In genomic region chr14:31410737-31411136, GRCm38 (mm10) we compare ENCODE assay signal across 14 mouse cellular contexts. TPM values are rescaled to one million over a fixed set of nuclear protein-coding genes. Genes with fewer than 3 reads are reported as not detected.
A peak's percentile ranks its signal among the peaks of the same experiment; 100 is the strongest.
DNase-seq lines count a peak whose midpoint lies in the region; ATAC-seq and TF ChIP-seq lines count a peak whose summit lies in the region.
"Had no signal": no experiment of that assay in that cellular context is flagged by ENCODE, and none has a peak within 500 bp of the region (broad histone marks: within the 10 kb centered on the region; RNA-seq: fewer than 3 reads in every experiment).

No protein-coding gene starts in this region.

- ATAC-seq in hindbrain, embryonic 14.5 days (ENCODE audit: low FRiP score), result no peak
- ATAC-seq: midbrain, embryonic 15.5 days had no signal

- H3K36me3 ChIP-seq in heart, adult 2 months (ENCODE audit: control insufficient read depth, insufficient read depth, low read length), result peaks cover 24% of the 10 kb centered on the region
- peaks cover 50 to 85% of the 10 kb centered on the region in 2 experiments for H3K36me3 ChIP-seq in CH12.LX (replicated peaks in 1 of 2; ENCODE audit: control insufficient read depth in 1 of 2, insufficient read depth in 1 of 2, low read length in 1 of 2)
- peaks cover 53% of the 10 kb centered on the region for H3K36me3 ChIP-seq in hindbrain, embryonic 14.5 days (replicated peaks; ENCODE audit: control insufficient read depth, insufficient read depth)
- H3K36me3 ChIP-seq: midbrain, embryonic 15.5 days had no signal

- TF ChIP-seq CTCF in heart, adult 2 months (IDR thresholded peaks at IDR 0.05), result no peak
- TF ChIP-seq CTCF in left cerebral cortex, adult 2 months (IDR thresholded peaks at IDR 0.05), result no peak
- no peak for TF ChIP-seq CTCF in CH12.LX (conservative IDR thresholded peaks at IDR 0.05 in 1 of 2, IDR thresholded peaks at IDR 0.05 in 1 of 2; ENCODE audit: low read depth in 2 of 2, low read length in 2 of 2)

- H3K9me3 ChIP-seq in CH12.LX (replicated peaks; ENCODE audit: low read length), result no peaks in the 10 kb centered on the region
- H3K9me3 ChIP-seq in hindbrain, embryonic 14.5 days (ENCODE audit: control insufficient read depth, low read length), result no peaks in the 10 kb centered on the region
- H3K9me3 ChIP-seq: limb, embryonic 13.5 days; midbrain, embryonic 15.5 days; neural tube, embryonic 12.5 days had no signal

- no peak overlapping the region for H3K9ac ChIP-seq in heart, adult 2 months (ENCODE audit: low read depth, low read length)
- no peak overlapping the region for H3K9ac ChIP-seq in CH12.LX (ENCODE audit: insufficient read depth, low read depth)
- no peak overlapping the region for H3K9ac ChIP-seq in hindbrain, embryonic 14.5 days
- H3K9ac ChIP-seq: limb, embryonic 13.5 days; midbrain, embryonic 15.5 days; neural tube, embryonic 12.5 days had no signal

- TF ChIP-seq POLR2A in heart, adult 2 months (IDR thresholded peaks at IDR 0.05; ENCODE audit: insufficient read depth, low read depth, low read length), result no peak
- TF ChIP-seq POLR2A in CH12.LX (IDR thresholded peaks at IDR 0.05; ENCODE audit: low read depth, low read length), result no peak

- H3K4me2 ChIP-seq in CH12.LX (ENCODE audit: insufficient read depth, low read depth, poor library complexity, severe bottlenecking), result 0 out of 2 replicates have a peak overlapping the region, but pooled peaks have one; percentile 18
- H3K4me2 ChIP-seq in hindbrain, embryonic 14.5 days (replicated peaks), result no peak overlapping the region
- H3K4me2 ChIP-seq: limb, embryonic 13.5 days; midbrain, embryonic 15.5 days; neural tube, embryonic 12.5 days had no signal

- H3K79me2 ChIP-seq in heart, adult 2 months (replicated peaks; ENCODE audit: control insufficient read depth, insufficient read depth, low read length), result no peaks in the 10 kb centered on the region
- peaks cover 87% of the 10 kb centered on the region for H3K79me2 ChIP-seq in CH12.LX (replicated peaks; ENCODE audit: control insufficient read depth, extremely low read depth, insufficient read depth, poor library complexity, severe bottlenecking)

- TF ChIP-seq EP300 in heart, adult 2 months (IDR thresholded peaks at IDR 0.05; ENCODE audit: insufficient read depth, low read depth, low read length), result no peak
- no peak for TF ChIP-seq EP300 in CH12.LX (IDR thresholded peaks at IDR 0.05; ENCODE audit: low read length)

- no peak overlapping the region for H3K4me3 ChIP-seq in heart, adult 2 months
- no peak overlapping the region for H3K4me3 ChIP-seq in left cerebral cortex, adult 2 months
- H3K4me3 ChIP-seq in CH12.LX (replicated peaks in 1 of 3; ENCODE audit: low read depth in 2 of 3, low read length in 2 of 3, poor library complexity in 1 of 3), result peak overlapping the region in 1 of 3 experiments; percentile 32
- no peak overlapping the region for H3K4me3 ChIP-seq in hindbrain, embryonic 14.5 days (replicated peaks; ENCODE audit: low read length)
- H3K4me3 ChIP-seq: limb, embryonic 13.5 days; midbrain, embryonic 15.5 days; neural tube, embryonic 12.5 days had no signal

- H3K27me3 ChIP-seq in heart, adult 2 months (ENCODE audit: control insufficient read depth, insufficient read depth, low read length), result no peaks in the 10 kb centered on the region
- no peaks in the 10 kb centered on the region for H3K27me3 ChIP-seq in CH12.LX (replicated peaks)
- no peaks in the 10 kb centered on the region for H3K27me3 ChIP-seq in hindbrain, embryonic 14.5 days (ENCODE audit: control insufficient read depth, insufficient read depth, low read length)
- H3K27me3 ChIP-seq: limb, embryonic 13.5 days; midbrain, embryonic 15.5 days; neural tube, embryonic 12.5 days had no signal

- H3K4me1 ChIP-seq in heart, adult 2 months (ENCODE audit: control insufficient read depth, insufficient read depth, low read length), result peaks cover 61% of the 10 kb centered on the region
- H3K4me1 ChIP-seq in CH12.LX (ENCODE audit: control insufficient read depth in 1 of 2, insufficient read depth in 2 of 2), result peaks cover 78 to 100% of the 10 kb centered on the region in 2 experiments
- peaks cover 12% of the 10 kb centered on the region for H3K4me1 ChIP-seq in hindbrain, embryonic 14.5 days (replicated peaks; ENCODE audit: control insufficient read depth, insufficient read depth, low read length)

- 64% methylated on average over 4 of the region's 4 CpGs for WGBS in heart, adult 2 months
- WGBS in hindbrain, embryonic 14.5 days, result 95% methylated on average over 4 of the region's 4 CpGs

- in situ Hi-C loops in CH12.LX (cut with MboI; ENCODE audit: low pct_ligation_motif_present, low pct_unique_long_range_greater_than_20kb, low sequenced_read_pairs), result no loop called here

- no peak for TF ChIP-seq RAD21 in CH12.LX (IDR thresholded peaks at IDR 0.05; ENCODE audit: low read depth, low read length)

- intact Hi-C loops in heart, adult 2 months (cut with DNase I), result no loop called here
- intact Hi-C loops in left cerebral cortex, adult 2 months (cut with DNase I), result loop anchor here (2.0 kb wide), 1 partner anchor 18 kb away; no protein-coding TSS in a partner anchor

- dilution Hi-C loops in CH12.LX (cut with MboI; ENCODE audit: extremely low pct_ligation_motif_present, extremely low pct_unique_long_range_greater_than_20kb, low sequenced_read_pairs), result no loop called here

- peak overlapping the region; percentile 36 for H3K27ac ChIP-seq in heart, adult 2 months
- peak overlapping the region; percentile 86 for H3K27ac ChIP-seq in left cerebral cortex, adult 2 months
- peak overlapping the region; percentile 8 for H3K27ac ChIP-seq in CH12.LX (ENCODE audit: insufficient read depth, low read depth)
- H3K27ac ChIP-seq in hindbrain, embryonic 14.5 days, result no peak overlapping the region
- H3K27ac ChIP-seq: limb, embryonic 13.5 days; midbrain, embryonic 15.5 days; neural tube, embryonic 12.5 days had no signal

- DNase-seq in heart, adult 2 months, result no peak
- DNase-seq in heart, adult 11 months, result no peak
- DNase-seq in left cerebral cortex, adult 2 months (ENCODE audit: extremely low spot score in 1 of 2, low spot score in 2 of 2), result peak; percentile 52 to 75
- no peak for DNase-seq in left cerebral cortex, adult 11 months (ENCODE audit: low spot score)
- DNase-seq in CH12.LX (ENCODE audit: extremely low read depth), result peak; percentile 64
- DNase-seq in layer of hippocampus, postnatal 36 days, result peak; percentile 73 to 75
- DNase-seq in hindbrain, embryonic 14.5 days (ENCODE audit: low spot score), result no peak
- DNase-seq in urinary bladder, postnatal 14 days (ENCODE audit: low spot score), result no peak
- DNase-seq: cerebellum, adult 9-11 months; heart, postnatal 10 days; retina, postnatal 1 day had no signal

TF ChIP-seq in CH12.LX, 34 proteins besides CTCF, POLR2A, EP300 and RAD21:
- TF ChIP-seq UBTF (IDR thresholded peaks at IDR 0.05; ENCODE audit: low read depth, low read length) (0 out of 2 replicates have a peak, but pooled peaks have one; percentile 25), SIN3A (IDR thresholded peaks at IDR 0.05; ENCODE audit: low read length) (0 out of 2 replicates have a peak, but pooled peaks have one; percentile 34), USF1 (IDR thresholded peaks at IDR 0.05; ENCODE audit: low read depth, low read length) (no peak), MXI1 (IDR thresholded peaks at IDR 0.05; ENCODE audit: low read depth, low read length) (peak; percentile 52), KAT2A (IDR thresholded peaks at IDR 0.05; ENCODE audit: insufficient replicate concordance, low read length) (no peak), SMC3 (IDR thresholded peaks at IDR 0.05; ENCODE audit: low read depth, low read length) (no peak), JUN (IDR thresholded peaks at IDR 0.05; ENCODE audit: insufficient read depth, low read depth, low read length) (no peak), POLR2AphosphoS2 (IDR thresholded peaks at IDR 0.05; ENCODE audit: low read depth, low read length) (no peak), ZC3H11A (IDR thresholded peaks at IDR 0.05; ENCODE audit: low read depth, low read length) (no peak), MAFK (IDR thresholded peaks at IDR 0.05; ENCODE audit: insufficient replicate concordance, low read length) (no peak)

RNA-seq across cellular contexts. Expression of gene Sh3bp5, which starts 25.1 kb away (rescaled TPM):
- 10 to 100 TPM; 51.0 to 58.3 TPM for total RNA-seq in heart, adult 2 months (2021)
- 27.0 and 37.1 TPM in 2 replicates for polyA plus RNA-seq in heart, adult 2 months (2012; rRNA removed)
- 10 to 100 TPM; 63.5 to 65.4 TPM for total RNA-seq in left cerebral cortex, adult 2 months (2021)
- 50.2 and 64.6 TPM in 2 replicates for total RNA-seq in CH12.LX (2012; rRNA removed)
- 53.0 and 57.4 TPM in 2 replicates for total RNA-seq in CH12.LX (2014; rRNA removed)
- 158 and 164 TPM in 2 replicates for polyA plus RNA-seq in CH12.LX (2012; ENCODE audit: insufficient read length, low read depth)
- 100 to 1,000 TPM; 157 to 168 TPM for total RNA-seq in layer of hippocampus, postnatal 36 days (2021)
- polyA plus RNA-seq in hindbrain, embryonic 14.5 days (2014; fragmentation: Nextera tagmentation; extraction: Ambion mirVana), result 86.9 and 93.7 TPM in 2 replicates

Comparison
In these comparisons a context has a peak if more than half of its experiments do, and no peak if none do; other contexts are left out.
1. DNase-seq: peak in left cerebral cortex, adult 2 months (2 of 2), CH12.LX (single experiment) and layer of hippocampus, postnatal 36 days (2 of 2); none in heart, adult 2 months (0 of 2), heart, adult 11 months (single experiment), left cerebral cortex, adult 11 months (single experiment), hindbrain, embryonic 14.5 days (single experiment) and urinary bladder, postnatal 14 days (single experiment).